Mouse (Mus musculus) testis, adult 2 months (tissue): ENCODE data around the gene Slc44a1.

Source experiments
- CTCF ChIP-seq: fragments of 200-500 bp; IDR thresholded peaks from 2 replicates; pipeline ENCODE4 v1.5.1; 2012; ENCODE audit warnings: low read depth, mild to moderate bottlenecking, inconsistent platforms, low read length, moderate library complexity; ENCODE audit not compliant: control insufficient read depth, insufficient read depth, insufficient replicate concordance
- POLR2A ChIP-seq: fragments of 200-500 bp; IDR thresholded peaks from 2 replicates; pipeline ENCODE4 v1.6.1; 2012; ENCODE audit warnings: low read depth, mild to moderate bottlenecking, inconsistent platforms, low read length, moderate library complexity; ENCODE audit not compliant: control insufficient read depth

DNA sequence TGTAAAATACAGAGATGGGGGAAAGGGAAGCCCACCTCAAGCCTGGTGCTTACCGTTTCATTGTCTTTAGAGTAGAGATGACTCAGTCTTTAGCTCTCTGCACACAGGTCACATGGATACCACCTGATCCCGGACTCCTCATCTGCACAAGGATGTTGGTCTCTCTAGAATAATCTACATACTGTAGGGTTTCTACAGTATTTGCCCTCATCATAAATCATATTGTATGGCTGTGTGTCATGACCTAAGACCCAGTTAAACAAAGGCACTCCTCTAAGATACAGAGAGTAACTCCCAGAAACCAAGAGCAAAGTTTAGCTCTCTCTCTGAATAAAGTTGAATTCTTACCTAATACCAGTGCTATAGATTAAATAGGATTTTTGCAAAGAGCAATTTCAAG, 62.6 kb downstream of the Slc44a1 start:
- TF ChIP-seq POLR2A (no peak), CTCF (no peak)
